In genomic region chr2:93470849-93471576, GRCm38 (mm10) we compare ENCODE assay signal across 8 mouse cellular contexts. TPM values are rescaled to one million over a fixed set of nuclear protein-coding genes. Genes with fewer than 3 reads are reported as not detected.
DNase-seq lines count a peak whose midpoint lies in the region; ATAC-seq lines count a peak whose summit lies in the region.

No protein-coding gene starts in this region.

- H3K9ac ChIP-seq in hindbrain, embryonic 14.5 days = no peak overlapping the region

- H3K4me3 ChIP-seq in hindbrain, embryonic 14.5 days (replicated peaks; ENCODE audit: low read length) = no peak overlapping the region

- 0 out of 2 replicates have a peak, but pooled peaks cover 6% of the 10 kb centered on the region for H3K27me3 ChIP-seq in hindbrain, embryonic 14.5 days (ENCODE audit: control insufficient read depth, insufficient read depth, low read length)

- H3K4me2 ChIP-seq in hindbrain, embryonic 14.5 days (replicated peaks) = no peak overlapping the region

- peak; percentile 90 for DNase-seq in NIH3T3 (ENCODE audit: low read depth)
- DNase-seq in cerebellum, postnatal 14 days = peak; percentile 90 to 94
- DNase-seq in frontal cortex, postnatal 25 days (ENCODE audit: low spot score in 2 of 2) = peak; percentile 84
- peak; percentile 92 for DNase-seq in hindbrain, embryonic 14.5 days (ENCODE audit: low spot score)
- peak; percentile 66 to 91 for DNase-seq in layer of hippocampus, postnatal 25 days (ENCODE audit: extremely low spot score in 1 of 2, low spot score in 1 of 2)
- peak; percentile 87 for DNase-seq in lung, postnatal 14 days
- peak; percentile 76 for DNase-seq in retina, postnatal 7 days (ENCODE audit: low read depth, low spot score)
- DNase-seq in urinary bladder, adult 18-20 months (ENCODE audit: low spot score in 2 of 2) = peak; percentile 65 to 73

- WGBS in hindbrain, embryonic 14.5 days = 17% methylated on average over 3 of the region's 3 CpGs

- peaks cover 3% of the 10 kb centered on the region; the same call in 1 of the 2 replicates for H3K4me1 ChIP-seq in hindbrain, embryonic 14.5 days (replicated peaks; ENCODE audit: control insufficient read depth, insufficient read depth, low read length)

- H3K9me3 ChIP-seq in hindbrain, embryonic 14.5 days (ENCODE audit: control insufficient read depth, low read length) = no peaks in the 10 kb centered on the region

- 0 out of 2 replicates have a peak, but pooled peaks have one; percentile 38 for ATAC-seq in hindbrain, embryonic 14.5 days (ENCODE audit: low FRiP score)

- H3K27ac ChIP-seq in hindbrain, embryonic 14.5 days = no peak overlapping the region

- no peaks in the 10 kb centered on the region for H3K36me3 ChIP-seq in hindbrain, embryonic 14.5 days (replicated peaks; ENCODE audit: control insufficient read depth, insufficient read depth)

RNA-seq across cellular contexts. Expression of gene Cd82, which starts 8.1 kb away (rescaled TPM):
- polyA plus RNA-seq in hindbrain, embryonic 14.5 days (2014; fragmentation: Nextera tagmentation; extraction: Ambion mirVana) = 14.2 and 20.0 TPM in 2 replicates
- 10 to 100 TPM; 22.0 to 23.8 TPM for total RNA-seq in layer of hippocampus, postnatal 25 days (2021)
